Mouse (Mus musculus): ENCODE data around the gene Mlh1. TPM values are rescaled to one million over a fixed set of nuclear protein-coding genes. Genes with fewer than 3 reads are reported as not detected.

Gene Mlh1
- polyA plus RNA-seq (2015; fragmentation: Illumina TruSeq; extraction: RNeasy Lipid Tissue Mini Kit (QIAGEN cat#74804); ENCODE audit: insufficient read depth, low read depth, low replicate concordance): 5.3 TPM

DNA sequence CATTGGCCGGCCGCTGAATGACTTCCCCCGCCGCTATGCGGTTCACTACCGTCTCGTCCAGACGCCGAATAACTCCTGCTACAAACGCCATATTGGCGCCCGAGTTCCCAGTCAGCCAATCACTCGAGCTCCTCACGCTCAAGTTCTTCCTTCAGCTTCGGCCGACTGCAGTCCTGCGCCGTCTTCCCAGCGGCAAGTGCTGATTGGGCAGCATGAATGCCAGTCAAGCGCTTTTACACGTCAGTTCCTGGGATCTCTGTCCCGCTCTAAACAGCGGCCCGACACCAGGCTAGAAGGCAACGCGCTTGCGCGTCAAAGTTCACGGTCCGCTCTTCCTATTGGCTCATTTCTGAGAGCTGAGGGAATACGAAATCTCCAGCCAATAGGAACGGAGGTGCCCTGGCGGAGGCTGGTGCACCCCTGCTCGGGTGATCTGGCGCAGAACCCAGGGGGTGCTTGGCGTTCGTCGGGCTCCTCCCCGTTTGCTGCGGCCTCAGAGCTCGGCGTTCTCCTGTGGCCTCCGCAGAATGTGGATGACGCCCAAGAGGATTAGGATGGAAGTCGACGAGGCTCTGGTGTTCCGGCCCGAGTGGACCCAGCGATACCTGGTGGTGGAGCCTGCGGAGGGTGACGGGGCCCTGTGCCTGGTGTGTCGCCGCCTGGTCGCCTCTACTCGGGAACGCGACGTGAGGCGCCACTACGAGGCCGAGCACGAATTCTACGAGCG is at the start of gene Mlh1, which contains the start of gene Epm2aip1:
TSS of gene Mlh1 (minus strand) at position 358 of the 727 bp plus-strand sequence.
TSS of gene Epm2aip1 (plus strand) at position 496 of the 727 bp plus-strand sequence.

GRCm38 (mm10) chr9:111311031-111311842 is 39.6 kb upstream of the Mlh1 start, which contains the start of gene Trank1:
Gene Trank1 (plus strand): TSS chr9:111311739.

Other genes with a start within 250 kb of the Mlh1 start
- 5.2 TPM for gene Ccrl2, start 214.3 kb downstream of the Mlh1 start, polyA plus RNA-seq (2015; fragmentation: Illumina TruSeq; extraction: RNeasy Lipid Tissue Mini Kit (QIAGEN cat#74804); ENCODE audit: insufficient read depth, low read depth, low replicate concordance)
- gene Lrrfip2, start 154.2 kb downstream of the Mlh1 start, polyA plus RNA-seq (2015; fragmentation: Illumina TruSeq; extraction: RNeasy Lipid Tissue Mini Kit (QIAGEN cat#74804); ENCODE audit: insufficient read depth, low read depth, low replicate concordance): 12.1 TPM
- gene Epm2aip1, start 138 bp upstream of the Mlh1 start, polyA plus RNA-seq (2015; fragmentation: Illumina TruSeq; extraction: RNeasy Lipid Tissue Mini Kit (QIAGEN cat#74804); ENCODE audit: insufficient read depth, low read depth, low replicate concordance): 8.3 TPM
- gene Trank1, start 39.9 kb upstream of the Mlh1 start, polyA plus RNA-seq (2015; fragmentation: Illumina TruSeq; extraction: RNeasy Lipid Tissue Mini Kit (QIAGEN cat#74804); ENCODE audit: insufficient read depth, low read depth, low replicate concordance): 0.07 TPM
- 0.35 TPM for gene Dclk3, start 167.3 kb upstream of the Mlh1 start, polyA plus RNA-seq (2015; fragmentation: Illumina TruSeq; extraction: RNeasy Lipid Tissue Mini Kit (QIAGEN cat#74804); ENCODE audit: insufficient read depth, low read depth, low replicate concordance)

Measured in pancreas, adult 10 weeks (tissue).